9 mouse cellular contexts compared by ENCODE assay signal in genomic region chr2:165858453-165859384, GRCm38 (mm10). TPM values are rescaled to one million over a fixed set of nuclear protein-coding genes. Genes with fewer than 3 reads are reported as not detected.
A peak's percentile ranks its signal among the peaks of the same experiment; 100 is the strongest.
DNase-seq lines count a peak whose midpoint lies in the region; ATAC-seq lines count a peak whose summit lies in the region.
"Had no signal": no experiment of that assay in that cellular context is flagged by ENCODE, and none has a peak within 500 bp of the region (broad histone marks: within the 10 kb centered on the region; RNA-seq: fewer than 3 reads in every experiment).

No protein-coding gene starts in this region.

- 15% methylated on average over 12 of the region's 12 CpGs for WGBS in intestine, embryonic 14.5 days
- 15% methylated on average over 12 of the region's 12 CpGs for WGBS in midbrain, embryonic 11.5 days

- no peak overlapping the region for H3K4me3 ChIP-seq in intestine, embryonic 14.5 days (ENCODE audit: low read depth, low read length)
- H3K4me3 ChIP-seq in midbrain, embryonic 11.5 days (ENCODE audit: low read depth, low read length), result no peak overlapping the region

- no peaks in the 10 kb centered on the region for H3K9me3 ChIP-seq in intestine, embryonic 14.5 days (ENCODE audit: control insufficient read depth, low read length)
- no peaks in the 10 kb centered on the region for H3K9me3 ChIP-seq in midbrain, embryonic 11.5 days (ENCODE audit: control insufficient read depth, low read length)

- H3K27ac ChIP-seq in intestine, embryonic 14.5 days (ENCODE audit: low read depth), result peak overlapping the region; percentile 98
- peak overlapping the region; percentile 83 for H3K27ac ChIP-seq in midbrain, embryonic 11.5 days (ENCODE audit: low read depth, low read length)

- peaks cover 11% of the 10 kb centered on the region for H3K36me3 ChIP-seq in intestine, embryonic 14.5 days (ENCODE audit: control insufficient read depth, insufficient read depth, low read length)
- H3K36me3 ChIP-seq in midbrain, embryonic 11.5 days (ENCODE audit: control insufficient read depth, insufficient read depth, low read length), result peaks cover 3% of the 10 kb centered on the region; the same call in 1 of the 2 replicates

- ATAC-seq in intestine, embryonic 14.5 days (replicated peaks; ENCODE audit: low FRiP score, low TSS enrichment, low read depth), result no peak
- ATAC-seq in midbrain, embryonic 11.5 days (ENCODE audit: low FRiP score), result 0 out of 2 replicates have a peak, but pooled peaks have one; percentile 45

- intact Hi-C loops in gastrocnemius, postnatal 14 days (cut with DNase I; ENCODE audit: low total_unique reads), result no loop called here

- peaks cover 61% of the 10 kb centered on the region for H3K4me1 ChIP-seq in intestine, embryonic 14.5 days (replicated peaks; ENCODE audit: control insufficient read depth, insufficient read depth, low read length)
- H3K4me1 ChIP-seq in midbrain, embryonic 11.5 days (ENCODE audit: control insufficient read depth, insufficient read depth, low read length), result peaks cover 53% of the 10 kb centered on the region

- H3K9ac ChIP-seq in intestine, embryonic 14.5 days (ENCODE audit: low read length), result peak overlapping the region; percentile 48; the same call in 1 of the 2 replicates
- peak overlapping the region; percentile 61 for H3K9ac ChIP-seq in midbrain, embryonic 11.5 days (ENCODE audit: low read length)

- DNase-seq in kidney, adult 18-20 months, result peak; percentile 51
- DNase-seq in kidney, postnatal 14 days, result no peak
- DNase-seq in brain, adult 2 months (ENCODE audit: low read depth, low spot score), result peak; percentile 59
- peak; percentile 55 for DNase-seq in gastrocnemius, postnatal 14 days
- DNase-seq in intestine, embryonic 14.5 days (ENCODE audit: low spot score), result peak; percentile 69
- DNase-seq in midbrain, embryonic 11.5 days (ENCODE audit: low spot score, missing footprints), result no peak
- no peak for DNase-seq in ovary, postnatal 10 days (ENCODE audit: low spot score)
- no peak for DNase-seq in adrenal gland, postnatal 10 days

- H3K4me2 ChIP-seq in intestine, embryonic 14.5 days (ENCODE audit: low read length), result peak overlapping the region; percentile 48
- peak overlapping the region; percentile 30; the same call in 1 of the 2 replicates for H3K4me2 ChIP-seq in midbrain, embryonic 11.5 days

- no peaks in the 10 kb centered on the region for H3K27me3 ChIP-seq in intestine, embryonic 14.5 days (replicated peaks; ENCODE audit: control insufficient read depth, insufficient read depth, low read length)
- H3K27me3 ChIP-seq in midbrain, embryonic 11.5 days (ENCODE audit: control insufficient read depth, insufficient read depth, low read length), result no peaks in the 10 kb centered on the region
- H3K27me3 ChIP-seq: Patski had no signal

RNA-seq across cellular contexts. Expression of gene Zmynd8, which starts 40.1 kb away (rescaled TPM):
- 10 to 100 TPM; 20.7 to 22.0 TPM for total RNA-seq in gastrocnemius, postnatal 14 days (2021)
- 49.2 and 53.6 TPM in 2 replicates for polyA plus RNA-seq in intestine, embryonic 14.5 days (2014; fragmentation: Nextera tagmentation; extraction: Ambion mirVana)
- 43.1 and 45.6 TPM in 2 replicates for polyA plus RNA-seq in midbrain, embryonic 11.5 days (2014; fragmentation: Nextera tagmentation; extraction: Ambion mirVana)
- 10 to 100 TPM; 39.8 to 57.2 TPM for total RNA-seq in adrenal gland, postnatal 10 days (2021)

Comparison
In these comparisons a context has a peak if more than half of its experiments do, and no peak if none do; other contexts are left out.
1. DNase-seq: peak in kidney, adult 18-20 months (single experiment), brain, adult 2 months (single experiment), gastrocnemius, postnatal 14 days (single experiment) and intestine, embryonic 14.5 days (single experiment); none in kidney, postnatal 14 days (single experiment), midbrain, embryonic 11.5 days (single experiment), ovary, postnatal 10 days (single experiment) and adrenal gland, postnatal 10 days (single experiment).